Mouse (Mus musculus): Measurements from ENCODE around the gene Akap12.

The Akap12 gene

GRCm38 (mm10) chr10:4407191-4407590 is 141.0 kb downstream of the Akap12 start:
- no peak for DNase-seq
